Mouse (Mus musculus) lung, embryonic 14.5 days (tissue): ENCODE measurements around the gene Tmem186. TPM values are rescaled to one million over a fixed set of nuclear protein-coding genes. Genes with fewer than 3 reads are reported as not detected.

ENCODE experiments used
- ATAC-seq: fragments of 200-750 bp; cut with Nextera tagmentation; 2 replicates; pipeline ENCODE4 v1.8.0; 2017; ENCODE audit warnings: mild to moderate bottlenecking, moderate TSS enrichment, moderate library complexity; ENCODE audit not compliant: insufficient read depth
- DNase-seq: peaks from one replicate; pipeline ENCODE4 v3.0.0-alpha.2; 2015
- H3K27ac ChIP-seq: fragments of 300-500 bp; sonication (generic); 2 replicates; pipeline ENCODE4 v1.5.1; 2014; ENCODE audit warnings: low read depth, mild to moderate bottlenecking, moderate library complexity
- H3K27me3 ChIP-seq: fragments of 300-500 bp; sonication (generic); 2 replicates; pipeline ENCODE4 v1.6.1; 2014; ENCODE audit warnings: low read length, control low read depth; ENCODE audit not compliant: insufficient read depth
- H3K36me3 ChIP-seq: fragments of 300-500 bp; sonication (generic); 2 replicates; pipeline ENCODE4 v1.6.1; 2014; ENCODE audit warnings: control low read depth; ENCODE audit not compliant: insufficient read depth
- H3K4me1 ChIP-seq: fragments of 300-500 bp; sonication (generic); 2 replicates; pipeline ENCODE4 v1.6.1; 2014; ENCODE audit warnings: antibody characterized with exemption, control low read depth; ENCODE audit not compliant: insufficient read depth
- H3K4me2 ChIP-seq: fragments of 300-500 bp; sonication (generic); 2 replicates; pipeline ENCODE4 v1.6.1; 2014; ENCODE audit warnings: mild to moderate bottlenecking
- H3K4me3 ChIP-seq: fragments of 300-500 bp; sonication (generic); 2 replicates; pipeline ENCODE4 v1.5.1; 2014; ENCODE audit warnings: low read depth, low read length
- H3K9ac ChIP-seq: fragments of 300-500 bp; sonication (generic); 2 replicates; pipeline ENCODE4 v1.6.1; 2014
- H3K9me3 ChIP-seq: fragments of 300-500 bp; sonication (generic); 2 replicates; pipeline ENCODE4 v1.6.1; 2016; ENCODE audit warnings: low read depth, low read length, control low read depth
- CTCF ChIP-seq: IDR thresholded peaks from 2 replicates; pipeline ENCODE4 v1.5.1; 2016; ENCODE audit warnings: antibody characterized with exemption, low read depth
- WGBS: fragments of 180-500 bp; shearing (Covaris S2); extraction: QIAGEN DNeasy Blood & Tissue Kit; methylation state at CpG from one replicate; pipeline ENCODE4 v1.1.7; 2014; 5-methylcytosine and 5-hydroxymethylcytosine counted together
- polyA plus RNA-seq: library from polyadenylated mRNA; unstranded; fragments of >200 nt; fragmentation: Nextera tagmentation; extraction: Ambion mirVana; gene quantifications from 2 replicates; pipeline ENCODE4 v1.2.1, GENCODE M21; 2014

Gene Tmem186
- polyA plus RNA-seq, 1 experiment from 2014 or later, result 12.3 TPM

DNA sequence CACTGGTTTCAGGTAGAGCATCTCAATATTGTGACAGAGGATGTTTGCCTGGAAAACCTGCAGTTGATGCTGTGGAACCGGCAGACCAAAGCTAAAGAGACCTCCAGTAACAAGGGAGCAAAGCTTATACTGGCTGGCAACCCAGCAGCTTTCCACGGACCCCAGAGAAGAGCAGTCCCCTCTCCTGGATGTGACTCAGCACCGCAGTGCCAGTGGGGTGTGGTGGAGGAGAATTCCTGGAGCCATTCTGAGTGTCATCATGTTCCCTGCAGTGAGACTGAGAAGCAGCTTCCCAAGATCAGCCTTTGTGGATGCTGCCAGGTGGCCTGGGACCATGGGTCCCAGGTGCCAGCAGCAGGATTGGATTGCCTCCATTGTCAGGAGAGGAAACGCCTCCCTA, 24.5 kb downstream of the Tmem186 start:
- no peak for TF ChIP-seq CTCF
- Histone ChIP-seq H3K27me3 (no peaks in the 10 kb centered on the region), H3K9me3 (no peaks in the 10 kb centered on the region), H3K27ac (no peak overlapping the region), H3K4me3 (no peak overlapping the region), H3K36me3 (0 out of 2 replicates have a peak, but pooled peaks cover 3% of the 10 kb centered on the region), H3K9ac (no peak overlapping the region), H3K4me1 (no peaks in the 10 kb centered on the region), H3K4me2 (no peak overlapping the region)
- WGBS, result 78% methylated on average over 4 of the region's 4 CpGs
- ATAC-seq, result no peak
- no peak for DNase-seq

DNA sequence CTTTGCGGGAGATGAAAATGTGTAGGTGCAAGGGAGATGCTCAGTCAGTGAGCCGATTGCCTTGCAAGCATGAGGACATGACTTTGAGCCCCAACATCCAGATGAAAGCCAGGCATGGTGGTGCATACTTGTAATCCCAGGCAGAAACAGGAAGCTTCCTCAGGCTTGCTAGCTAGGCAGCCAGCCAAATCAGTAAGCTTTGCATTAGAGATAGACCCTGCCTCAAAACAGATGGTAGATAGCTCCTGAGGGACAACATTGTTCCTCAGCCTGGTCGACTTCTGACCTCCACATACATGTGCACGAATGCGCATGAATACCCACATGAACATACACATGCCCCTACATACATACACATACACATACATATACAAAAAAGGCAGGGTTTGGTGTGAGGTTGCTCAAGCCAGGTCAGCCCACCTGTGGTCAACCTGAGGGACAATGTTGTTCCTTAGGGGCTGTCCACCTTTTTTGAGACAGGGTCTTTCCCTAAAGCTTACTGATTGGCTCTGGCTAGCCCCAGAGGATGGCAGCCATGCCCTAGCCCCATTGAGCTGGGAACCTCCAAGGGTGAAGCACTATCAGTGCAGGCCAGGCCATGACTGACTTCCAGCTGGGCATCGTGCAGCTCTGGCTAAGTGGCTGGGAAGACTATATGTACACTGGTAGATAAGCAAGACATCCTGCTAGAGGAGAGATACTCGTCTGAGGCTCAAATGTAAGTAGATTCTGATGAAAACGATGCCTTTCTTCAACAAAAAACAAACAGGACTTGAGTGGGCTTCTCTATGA, 25.1 kb downstream of the Tmem186 start:
- Histone ChIP-seq H3K36me3 (0 out of 2 replicates have a peak, but pooled peaks cover 3% of the 10 kb centered on the region), H3K27ac (no peak overlapping the region), H3K9ac (no peak overlapping the region), H3K4me3 (no peak overlapping the region), H3K4me2 (no peak overlapping the region), H3K27me3 (no peaks in the 10 kb centered on the region), H3K4me1 (no peaks in the 10 kb centered on the region), H3K9me3 (no peaks in the 10 kb centered on the region)
- ATAC-seq (no peak), DNase-seq (no peak)
- no peak for TF ChIP-seq CTCF
- 82% methylated on average over 8 of the region's 8 CpGs for WGBS

DNA sequence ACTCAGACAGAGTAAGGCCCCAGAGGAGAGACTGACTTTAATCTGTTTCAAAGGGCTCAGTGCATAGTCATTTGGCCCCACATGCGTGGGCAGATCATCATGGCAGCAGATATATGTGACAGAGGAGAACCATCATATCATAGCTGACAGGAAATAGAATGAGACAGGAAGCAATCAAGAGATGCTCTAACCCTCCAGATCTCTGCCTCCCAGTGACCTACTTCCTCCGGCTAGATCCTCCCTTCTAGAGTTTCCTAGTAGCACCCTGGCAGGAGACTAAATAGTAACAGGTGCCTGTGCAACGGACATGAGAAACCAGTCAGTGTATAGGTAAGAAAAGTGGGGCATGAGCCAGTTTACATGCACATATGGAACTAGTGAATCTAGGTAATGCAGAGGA, 27.1 kb downstream of the Tmem186 start:
- no peak overlapping the region for H3K9ac ChIP-seq
- H3K9me3 ChIP-seq, result no peaks in the 10 kb centered on the region
- no peaks in the 10 kb centered on the region for H3K27me3 ChIP-seq
- H3K36me3 ChIP-seq, result 0 out of 2 replicates have a peak, but pooled peaks cover 3% of the 10 kb centered on the region
- no peak for TF ChIP-seq CTCF
- no peak overlapping the region for H3K4me3 ChIP-seq
- ATAC-seq (no peak), DNase-seq (no peak)
- H3K4me1 ChIP-seq, result no peaks in the 10 kb centered on the region
- no peak overlapping the region for H3K27ac ChIP-seq
- WGBS, result 69% methylated on average over 3 of the region's 3 CpGs
- no peak overlapping the region for H3K4me2 ChIP-seq

DNA sequence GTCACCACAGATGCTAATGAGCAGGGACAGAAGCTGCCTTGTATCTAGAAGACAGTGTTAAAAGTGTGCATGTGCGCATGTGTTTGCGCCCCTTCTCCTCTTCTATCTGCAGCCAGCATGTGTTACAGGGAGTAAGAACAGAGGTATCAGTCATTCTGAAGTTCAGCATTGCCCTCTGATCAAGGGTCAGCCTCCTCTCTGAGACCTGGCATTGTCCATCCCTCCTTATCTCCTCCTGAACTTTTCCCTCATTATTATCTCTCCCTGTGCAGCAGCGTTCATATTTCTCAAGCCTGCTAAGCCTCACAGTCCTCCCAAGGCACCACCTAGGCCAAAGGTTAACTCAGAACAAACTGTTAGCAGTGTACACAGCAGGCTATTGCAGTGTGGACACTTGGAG, 33.7 kb downstream of the Tmem186 start:
- WGBS, result 61% methylated on average over 3 of the region's 3 CpGs
- DNase-seq, result no peak

DNA sequence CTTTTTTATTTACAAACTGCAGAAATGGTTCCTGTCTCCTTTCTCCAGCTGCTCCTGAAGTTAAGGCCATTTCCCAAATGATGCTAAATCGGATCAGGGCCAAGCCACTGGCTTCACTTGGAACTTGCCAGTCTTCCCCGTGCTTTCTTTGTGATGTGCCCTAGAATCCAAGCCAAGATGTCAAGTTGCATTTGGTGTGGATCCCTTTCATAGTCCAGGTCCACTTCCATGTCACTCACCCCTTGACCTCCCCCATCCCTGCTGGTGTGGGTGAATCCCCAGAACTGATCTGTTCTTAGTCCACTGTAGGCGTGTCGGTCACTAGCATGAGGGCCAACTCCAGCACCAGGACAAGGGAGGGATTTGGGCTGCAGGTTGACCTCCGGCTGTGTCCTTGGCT, 40.0 kb downstream of the Tmem186 start:
- no peaks in the 10 kb centered on the region for H3K9me3 ChIP-seq
- TF ChIP-seq CTCF, result no peak
- H3K36me3 ChIP-seq, result peaks cover 5% of the 10 kb centered on the region; the same call in 1 of the 2 replicates
- H3K4me2 ChIP-seq, result no peak overlapping the region
- ATAC-seq (no peak), DNase-seq (no peak)
- no peaks in the 10 kb centered on the region for H3K27me3 ChIP-seq
- H3K9ac ChIP-seq, result no peak overlapping the region
- 85% methylated on average over 5 of the region's 5 CpGs for WGBS
- H3K27ac ChIP-seq, result no peak overlapping the region
- no peaks in the 10 kb centered on the region for H3K4me1 ChIP-seq
- no peak overlapping the region for H3K4me3 ChIP-seq

More for the DNA sequence above, 33.7 kb downstream of the Tmem186 start:
- no peak overlapping the region for H3K27ac ChIP-seq
- no peaks in the 10 kb centered on the region for H3K27me3 ChIP-seq
- no peaks in the 10 kb centered on the region for H3K9me3 ChIP-seq
- no peak overlapping the region for H3K4me3 ChIP-seq
- no peak for TF ChIP-seq CTCF
- no peaks in the 10 kb centered on the region for H3K4me1 ChIP-seq
- no peak overlapping the region for H3K4me2 ChIP-seq
- H3K9ac ChIP-seq, result no peak overlapping the region
- ATAC-seq, result no peak
- peaks cover 5% of the 10 kb centered on the region; the same call in 1 of the 2 replicates for H3K36me3 ChIP-seq

DNA sequence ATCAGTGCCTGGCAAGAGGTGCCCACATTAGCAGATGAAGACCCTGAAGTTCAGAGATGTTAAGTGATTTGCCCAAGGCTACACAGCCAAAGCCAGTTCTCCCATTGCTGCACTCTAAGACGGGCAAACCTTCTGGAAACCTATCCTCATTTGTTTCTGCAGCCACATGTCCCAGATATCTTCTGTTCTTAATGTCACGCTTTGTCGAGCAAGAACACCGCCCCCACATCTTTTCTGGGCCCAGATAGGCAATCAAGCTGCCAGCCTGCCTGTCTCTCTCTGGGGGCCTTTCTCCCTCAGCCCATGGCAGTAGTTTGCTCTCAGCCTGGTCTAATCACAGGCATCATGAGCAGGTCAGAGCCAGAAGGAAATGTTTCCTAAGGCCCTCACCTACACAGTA, 41.2 kb downstream of the Tmem186 start:
- ATAC-seq, result no peak
- no peak overlapping the region for H3K4me2 ChIP-seq
- WGBS, result 72% methylated on average over 4 of the region's 4 CpGs

DNA sequence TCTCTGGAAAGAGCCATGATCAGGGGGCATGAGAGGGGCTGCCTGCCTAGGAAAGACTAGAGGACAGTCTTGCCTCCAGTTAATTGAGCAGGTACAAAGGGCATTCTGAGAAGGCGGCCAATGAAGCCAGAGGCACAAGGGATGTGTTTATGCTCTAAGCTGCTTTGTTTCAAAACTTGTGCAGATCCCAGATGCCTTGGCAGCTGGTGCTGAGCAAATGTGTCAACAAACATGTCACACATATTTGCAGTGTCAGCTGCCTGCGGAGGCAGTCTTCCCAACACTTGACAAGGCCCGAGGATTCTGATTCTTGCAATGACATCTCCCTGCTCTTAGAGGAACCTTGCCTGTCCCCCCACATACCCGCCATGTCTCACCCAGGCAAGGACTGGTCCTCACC, 42.1 kb downstream of the Tmem186 start:
- ATAC-seq (no peak), DNase-seq (peak; percentile 26)
- 47% methylated on average over 4 of the region's 4 CpGs for WGBS
- TF ChIP-seq CTCF, result no peak
- Histone ChIP-seq H3K36me3 (no peaks in the 10 kb centered on the region), H3K27ac (no peak overlapping the region), H3K4me1 (no peaks in the 10 kb centered on the region), H3K9ac (no peak overlapping the region), H3K9me3 (no peaks in the 10 kb centered on the region), H3K4me2 (no peak overlapping the region), H3K4me3 (no peak overlapping the region), H3K27me3 (no peaks in the 10 kb centered on the region)

More for the DNA sequence above, 41.2 kb downstream of the Tmem186 start:
- DNase-seq, result no peak
- Histone ChIP-seq H3K36me3 (peaks cover under 1% of the 10 kb centered on the region; the same call in 1 of the 2 replicates), H3K4me1 (no peaks in the 10 kb centered on the region), H3K9me3 (no peaks in the 10 kb centered on the region), H3K9ac (no peak overlapping the region), H3K4me3 (no peak overlapping the region), H3K27ac (no peak overlapping the region), H3K27me3 (no peaks in the 10 kb centered on the region)
- TF ChIP-seq CTCF, result no peak
